Mouse (Mus musculus) monocyte, adult 2 months (primary cell): ENCODE measurements at regions not wholly inside any gene's neighbourhood (a gene's known extent, or its start where the extent isn't known, plus 50 kb on each side); places are given as distances from the start of the nearest gene placed in this dataset.
A peak's percentile ranks its signal among the peaks of the same experiment; 100 is the strongest.

ENCODE experiments used
- DNase-seq, 2 experiments: peaks; one replicate each; pipeline ENCODE4 v3.0.0; 2022; ENCODE audit warnings: low spot score in 2 of 2, low read depth in 1 of 2

- no peak for DNase-seq
Observed at GRCm38 (mm10) chr2:57424879-57425278, 187.4 kb downstream of the Gpd2 start.

- DNase-seq: no peak
Observed at GRCm38 (mm10) chr2:57425439-57425838, 188.0 kb downstream of the Gpd2 start.

GRCm38 (mm10) chr2:57450996-57451770 lies 213.7 kb downstream of the Gpd2 start:
- no peak for DNase-seq

GRCm38 (mm10) chr2:57453896-57454679 lies 216.7 kb downstream of the Gpd2 start:
- DNase-seq: no peak

GRCm38 (mm10) chr2:57459901-57460300 lies 222.5 kb downstream of the Gpd2 start:
- DNase-seq: no peak

DNA sequence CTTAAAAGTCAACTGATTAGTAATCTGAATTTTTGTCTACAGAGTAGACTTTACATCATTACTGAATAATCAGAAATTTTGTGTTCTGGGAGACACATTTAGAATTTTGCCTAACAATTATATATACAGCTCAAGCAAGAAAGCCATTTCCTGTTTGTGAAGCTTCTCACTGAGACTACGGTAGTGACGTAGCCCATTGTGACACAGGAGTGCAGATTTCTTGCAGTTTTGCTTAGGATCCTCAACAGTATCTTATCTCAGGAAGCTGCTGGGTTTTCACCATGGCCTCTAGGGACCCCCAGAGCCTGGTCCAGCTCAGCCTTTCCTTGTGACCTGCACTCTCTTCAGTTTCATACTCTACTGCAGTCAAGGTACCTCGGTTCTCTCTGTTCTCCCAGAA lies 236.4 kb downstream of the Gpd2 start:
- no peak for DNase-seq

DNA sequence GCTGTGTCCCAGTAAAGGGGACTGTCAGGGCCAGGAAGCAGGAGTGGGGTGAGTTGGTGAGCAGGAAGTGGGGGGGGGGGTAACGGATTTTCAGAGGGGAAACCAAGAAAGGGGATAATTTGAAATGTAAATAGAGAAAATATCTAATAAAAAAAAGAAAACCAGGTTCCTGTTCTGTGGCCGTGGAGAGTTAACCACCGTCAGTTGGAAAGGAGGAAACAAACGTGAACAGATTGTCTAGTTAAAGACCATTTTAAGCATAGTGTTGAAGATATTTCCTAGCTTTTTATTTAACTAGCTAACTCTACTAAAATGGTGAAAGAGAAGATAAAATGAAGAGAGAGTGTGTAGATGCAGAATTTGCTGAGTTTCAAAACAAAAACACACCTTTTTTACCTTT lies 254.7 kb downstream of the Gpd2 start:
- DNase-seq: no peak

DNA sequence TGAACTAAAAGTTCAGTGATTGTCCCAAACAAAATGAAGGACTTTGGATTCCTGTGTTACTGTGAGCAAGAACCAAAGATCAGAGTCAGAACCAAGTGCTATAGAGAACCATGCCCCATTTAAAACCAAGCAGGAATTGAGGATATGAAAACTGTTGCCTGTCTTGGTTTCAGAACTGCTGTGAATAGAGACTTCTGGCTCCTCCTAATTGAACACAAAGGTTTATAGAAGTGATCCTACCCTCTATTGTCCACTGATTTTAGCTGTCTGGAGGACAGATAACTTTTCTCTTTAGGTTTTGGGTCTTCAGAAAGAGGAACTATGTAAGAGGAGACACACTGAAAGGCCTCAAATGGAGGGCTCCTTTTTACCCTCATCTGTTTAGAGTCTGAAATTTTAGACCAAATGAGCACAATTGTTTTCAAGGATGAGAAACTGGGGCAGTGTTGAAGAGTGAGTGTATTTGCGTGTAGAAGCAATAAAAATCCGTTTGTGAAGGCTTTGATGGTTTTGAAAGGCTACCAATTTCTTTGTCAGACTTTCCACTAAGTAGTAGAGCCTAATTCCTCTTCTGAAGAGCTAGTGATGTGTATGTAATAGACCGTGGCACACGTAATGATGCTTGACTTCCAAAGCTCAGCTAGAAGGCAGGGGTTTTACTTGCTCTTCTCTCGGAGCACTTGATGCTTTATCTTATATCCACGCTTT lies 255.6 kb downstream of the Gpd2 start:
- DNase-seq: no peak

DNA sequence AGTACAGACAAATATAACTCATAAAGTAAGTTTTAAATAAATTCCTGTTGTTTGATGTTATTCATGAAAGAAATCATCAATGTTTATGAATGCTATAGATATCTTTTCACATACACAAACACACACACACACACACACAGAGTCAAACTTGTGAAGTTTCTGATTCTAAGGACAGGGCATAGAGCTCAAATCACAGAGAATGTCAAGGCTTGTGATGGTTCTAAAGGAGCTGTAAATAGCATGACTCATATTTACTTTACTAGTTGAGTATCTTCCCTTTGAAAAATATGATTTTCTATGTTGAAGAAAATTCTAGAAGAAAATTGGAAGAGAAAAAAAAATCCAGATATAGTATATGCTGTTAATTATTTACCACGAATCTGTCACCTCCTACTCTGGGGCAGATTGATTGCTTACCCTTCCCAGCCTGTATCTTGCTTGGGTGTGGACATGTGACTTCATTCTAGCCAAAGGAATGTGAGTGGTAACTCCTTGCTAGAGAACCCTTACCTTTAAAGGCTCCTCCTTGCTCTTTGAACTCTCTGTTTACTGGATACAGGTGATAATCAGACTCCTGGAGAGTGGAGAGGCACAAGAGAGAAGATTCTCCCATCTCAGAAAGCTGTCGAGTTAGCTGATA lies 259.0 kb downstream of the Gpd2 start:
- no peak for DNase-seq

GRCm38 (mm10) chr2:57497933-57498332 lies 260.5 kb downstream of the Gpd2 start:
- DNase-seq: no peak

DNA sequence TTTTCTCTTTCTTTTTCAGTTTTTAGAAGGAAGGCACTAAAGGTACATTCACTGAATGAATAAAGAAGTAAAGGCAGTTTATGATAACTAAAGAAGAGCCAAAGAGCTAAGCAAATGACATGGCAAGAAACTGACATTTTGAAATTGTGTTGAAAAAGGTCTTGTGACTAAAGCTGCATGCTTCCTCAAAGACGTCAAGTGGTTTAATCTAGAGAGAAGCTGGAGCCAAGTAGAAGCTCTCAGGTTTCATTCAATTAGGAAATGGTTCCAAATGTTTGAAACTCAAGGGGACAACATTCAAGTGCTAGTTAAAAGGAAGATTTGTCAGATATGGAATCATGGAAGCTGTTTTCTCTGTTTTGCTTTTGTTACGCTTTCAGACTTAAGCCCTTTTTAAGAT lies 267.2 kb downstream of the Gpd2 start:
- DNase-seq: no peak

GRCm38 (mm10) chr2:57522465-57522864 lies 285.0 kb downstream of the Gpd2 start:
- no peak for DNase-seq

GRCm38 (mm10) chr2:57522983-57523382 lies 285.5 kb downstream of the Gpd2 start:
- DNase-seq: no peak

DNA sequence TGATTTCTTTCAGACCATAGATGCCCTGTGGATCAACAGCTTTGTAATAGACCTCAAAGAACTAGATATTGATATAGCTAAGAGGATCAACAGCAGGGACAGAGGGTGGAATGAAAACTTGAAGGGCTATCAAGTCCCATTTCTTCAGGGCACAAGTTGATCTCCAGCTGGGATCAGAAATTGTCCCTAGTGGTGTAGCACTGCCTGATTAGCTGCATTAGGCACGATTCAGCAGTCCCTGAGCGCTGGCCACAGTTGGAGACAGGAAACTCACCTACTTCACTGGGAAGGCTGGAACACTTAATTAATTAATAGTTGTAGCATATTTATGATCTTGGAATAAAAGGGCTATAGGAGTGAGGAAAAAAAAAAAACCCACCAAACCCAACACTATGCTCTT lies 290.5 kb downstream of the Gpd2 start:
- no peak for DNase-seq

DNA sequence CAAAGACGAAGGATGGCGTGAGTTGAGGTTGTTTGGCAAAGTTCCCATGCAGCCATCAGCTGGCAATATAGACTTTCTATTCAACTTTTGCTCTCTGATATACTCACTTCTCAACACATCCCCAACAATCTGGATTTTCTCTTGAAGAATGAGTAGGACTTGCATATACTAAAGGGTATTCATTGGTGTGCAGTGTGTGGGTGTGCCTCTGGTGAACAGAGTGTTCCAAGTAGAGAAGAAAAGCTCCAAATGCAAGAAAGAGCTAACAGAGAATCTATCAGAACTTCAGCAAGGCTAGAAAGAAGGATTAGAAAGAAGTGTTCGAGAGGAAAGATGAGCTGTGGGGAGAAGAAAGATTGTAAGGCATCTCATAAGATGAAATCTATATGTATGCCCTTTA lies 302.4 kb downstream of the Gpd2 start:
- DNase-seq: no peak

GRCm38 (mm10) chr2:57565258-57565657 lies 327.8 kb downstream of the Gpd2 start:
- no peak for DNase-seq

DNA sequence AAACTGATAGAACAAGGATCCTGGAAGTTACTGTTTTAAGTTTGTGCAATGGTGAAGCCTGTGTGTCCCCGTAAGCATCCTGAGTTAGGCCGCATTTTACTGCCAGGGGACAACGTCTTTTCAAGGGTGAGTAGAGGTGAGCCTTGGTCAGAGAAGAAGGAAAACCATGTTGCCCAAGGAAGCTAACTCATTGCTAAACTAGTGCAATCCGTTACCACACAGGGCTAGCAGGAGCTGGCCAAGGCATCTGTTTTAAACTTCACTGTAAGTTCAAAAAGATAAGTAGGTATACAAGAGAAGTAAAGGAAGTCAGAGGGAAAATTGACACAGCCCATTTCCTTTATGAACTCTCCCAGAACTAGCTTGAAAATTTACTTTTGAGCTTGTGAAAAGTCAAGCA lies 328.7 kb downstream of the Gpd2 start:
- no peak for DNase-seq

DNA sequence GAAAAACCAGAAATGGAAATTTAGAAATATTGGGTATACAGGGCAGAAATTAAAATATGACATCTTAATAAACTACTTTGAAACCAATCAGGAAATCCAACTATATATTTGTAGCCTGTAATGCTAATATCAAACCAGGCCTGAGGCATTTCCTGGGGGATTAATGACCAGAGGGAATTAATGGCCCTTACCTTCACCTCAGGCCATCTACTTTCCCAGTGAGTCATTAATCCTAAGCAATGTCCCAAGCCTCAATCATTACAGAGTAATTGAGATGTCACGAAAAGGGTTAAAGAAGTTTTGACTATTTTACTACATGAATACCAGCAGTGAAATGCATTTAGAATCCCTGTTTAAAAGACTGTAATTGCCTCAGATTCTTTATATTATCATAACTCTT lies 329.7 kb downstream of the Gpd2 start:
- DNase-seq: no peak

DNA sequence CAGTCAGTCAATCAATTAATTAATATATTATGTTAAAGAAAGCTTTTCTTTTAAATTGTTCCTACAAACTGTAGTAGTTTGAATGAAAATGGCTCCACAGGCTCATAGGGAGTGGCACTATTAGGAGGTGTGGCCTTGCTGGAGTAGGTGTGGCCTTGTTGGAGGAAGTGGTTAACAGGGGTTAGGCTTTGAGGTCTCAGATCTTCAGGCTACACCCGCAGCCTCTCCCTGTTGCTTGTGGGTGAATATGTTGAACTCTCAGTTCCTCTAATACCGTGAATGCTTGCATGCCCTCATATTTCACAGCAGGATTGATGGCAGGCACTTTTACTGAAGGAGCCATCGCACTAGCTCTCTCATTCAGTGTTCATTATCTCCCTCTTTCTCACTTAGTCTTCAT lies 349.6 kb downstream of the Gpd2 start:
- peak in 1 of 2 experiments; percentile 9 for DNase-seq

- no peak for DNase-seq
Observed at GRCm38 (mm10) chr2:57593558-57593957, 356.1 kb downstream of the Gpd2 start.

DNA sequence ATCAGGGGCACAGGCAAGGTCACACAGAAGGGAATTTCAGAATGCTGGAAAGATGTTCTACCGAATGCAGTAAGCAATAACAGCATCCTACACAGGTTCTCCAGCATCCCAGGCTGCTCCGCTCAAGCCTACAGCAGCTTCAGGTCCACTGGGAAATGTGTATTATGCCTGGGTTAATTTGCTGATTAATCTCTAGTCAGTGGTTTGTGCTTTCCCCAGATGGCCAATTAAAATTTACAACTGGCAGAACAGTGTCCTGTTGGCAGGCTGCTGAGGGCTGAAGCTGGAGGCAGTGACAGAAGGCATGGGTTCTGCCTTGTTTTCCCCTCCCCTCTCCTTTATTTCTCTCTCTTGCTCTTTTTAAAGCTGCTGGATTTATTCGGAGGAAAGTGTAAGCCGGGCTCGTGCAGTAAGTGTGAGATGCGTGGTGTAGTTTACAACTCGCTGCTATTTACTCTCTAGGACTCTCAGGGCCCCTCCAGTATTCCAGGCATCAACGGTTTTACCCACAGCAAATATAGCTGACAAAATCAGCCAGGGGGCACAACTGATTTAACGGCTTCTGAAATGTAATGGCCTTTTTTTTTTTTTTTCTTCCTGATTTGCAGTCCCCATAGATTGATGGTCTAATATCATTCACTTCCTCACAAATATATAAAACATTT lies 360.4 kb downstream of the Gpd2 start:
- DNase-seq: no peak
